Mouse (Mus musculus) liver, embryonic 14.5 days (tissue): Measurements from ENCODE around the gene Nlrx1.

Source experiments
- CTCF ChIP-seq: IDR thresholded peaks from 2 replicates; pipeline ENCODE4 v1.5.1; 2016; ENCODE audit warnings: antibody characterized with exemption, low read depth, control low read depth
- EP300 ChIP-seq: IDR thresholded peaks from 2 replicates; pipeline ENCODE4 v1.6.1; 2016; ENCODE audit warnings: antibody characterized with exemption, low read depth

- no peak for TF ChIP-seq CTCF
- TF ChIP-seq EP300: no peak
Measured at GRCm38 (mm10) chr9:44213538-44213937, 54.9 kb downstream of the Nlrx1 start.
